Mouse (Mus musculus): ENCODE measurements around the gene Gm2897.
"Not testable (repeated sequence)": the region's sequence is repeated elsewhere in the genome, so short reads cannot be mapped to it uniquely, and the experiment has no call there.

GRCm38 (mm10) chr14:3049513-3049800 lies 372 bp downstream of the Gm2897 start:
- TF ChIP-seq CTCF, POLR2A (IDR thresholded peaks at IDR 0.05; ENCODE audit: insufficient read depth, low read depth, low read length): not testable (repeated sequence)
